Mouse (Mus musculus) G1E (cell line): ENCODE results near the gene Gm21887.
A peak's percentile ranks its signal among the peaks of the same experiment; 100 is the strongest.
"Not testable (repeated sequence)": the region's sequence is repeated elsewhere in the genome, so short reads cannot be mapped to it uniquely, and the experiment has no call there.

Experiments used
- CTCF ChIP-seq: IDR thresholded peaks from 2 replicates; pipeline ENCODE4 v1.5.1; 2012; ENCODE audit warnings: low read depth, low read length, inconsistent platforms, mixed read lengths
- GATA1 ChIP-seq: IDR thresholded peaks from 2 replicates; pipeline ENCODE4 v1.6.1; 2012; ENCODE audit warnings: borderline replicate concordance, low read length, inconsistent platforms, mixed read lengths
- TAL1 ChIP-seq: conservative IDR thresholded peaks from 2 replicates; pipeline ENCODE4 v1.6.1; 2012; ENCODE audit warnings: low read depth, low read length, inconsistent platforms, mixed read lengths

DNA sequence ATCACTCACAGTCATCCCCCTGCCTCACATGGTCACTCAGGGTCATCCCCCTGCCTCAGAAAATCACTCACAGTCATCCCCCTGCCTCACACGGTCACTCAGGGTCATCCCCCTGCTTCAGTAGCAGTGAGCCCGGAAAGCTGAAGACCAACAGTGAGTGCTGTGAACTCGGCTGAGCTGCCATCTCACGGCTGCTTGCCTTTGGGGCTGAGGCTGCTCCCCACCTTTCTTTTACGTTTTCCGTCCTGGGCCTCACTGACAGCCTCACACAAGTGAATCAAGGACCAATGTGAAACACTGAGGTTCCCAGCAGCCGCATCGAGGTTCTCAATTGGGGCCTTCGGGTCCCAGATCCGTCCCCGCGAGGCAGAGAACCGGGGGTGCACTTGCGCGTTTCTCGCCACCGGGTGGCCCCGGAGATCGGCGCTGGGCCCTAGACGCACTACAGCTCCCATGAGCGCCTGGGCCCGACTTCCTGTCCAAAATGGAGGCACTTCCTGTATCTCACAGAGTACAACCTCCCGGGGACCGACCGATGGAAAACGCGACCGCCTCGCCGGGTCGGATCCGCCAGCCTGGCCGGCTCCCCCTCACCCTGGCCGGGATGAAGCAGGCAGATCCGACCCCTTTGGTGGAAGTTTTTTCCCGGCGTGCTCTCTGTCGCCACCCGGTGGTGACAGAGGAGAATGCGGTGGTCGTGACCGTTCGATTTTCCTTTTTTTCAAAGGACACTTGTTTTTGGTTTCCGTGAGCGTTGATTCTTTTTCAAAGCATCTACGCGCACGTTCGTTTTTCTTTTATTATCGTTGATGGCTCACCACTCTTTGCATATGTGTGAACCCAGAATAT, 22.7 kb upstream of the Gm21887 start:
- TF ChIP-seq GATA1, TAL1: not testable (repeated sequence)
- 0 out of 2 replicates have a peak, but pooled peaks have one; percentile 11 for TF ChIP-seq CTCF
